Mouse (Mus musculus) adrenal gland, postnatal 10 days (tissue): ENCODE results near the gene Wrap53. TPM values are rescaled to one million over a fixed set of nuclear protein-coding genes. Genes with fewer than 3 reads are reported as not detected.
A peak's percentile ranks its signal among the peaks of the same experiment; 100 is the strongest.
"Not testable (repeated sequence)": the region's sequence is repeated elsewhere in the genome, so short reads cannot be mapped to it uniquely, and the experiment has no call there.

Source experiments
- DNase-seq: peaks from one replicate; pipeline ENCODE4 v3.0.0; 2021; ENCODE audit warnings: mixed read lengths
- total RNA-seq, 2 experiments: library from RNA; stranded (reverse); gene quantifications; 2 replicates each; pipeline ENCODE4 v1.2.3; 2021

The Wrap53 gene
- total RNA-seq, 2 experiments from 2014 or later, result 8.1 to 12.5 TPM

- DNase-seq, result no peak
These were observed 16.7 kb downstream of the Wrap53 start for GRCm38 (mm10) chr11:69563373-69563772.

- no peak for DNase-seq
These were observed 18.9 kb downstream of the Wrap53 start for GRCm38 (mm10) chr11:69560896-69561854.

- DNase-seq, result peak; percentile 31
These were observed 19.9 kb downstream of the Wrap53 start, which contains the start of gene Efnb3 for GRCm38 (mm10) chr11:69559851-69560765. Gene Efnb3, minus strand, starts transcription at chr11:69560205.

- DNase-seq, result no peak
These were observed 20.9 kb downstream of the Wrap53 start for GRCm38 (mm10) chr11:69559183-69559582.

- peak; percentile 19 for DNase-seq
These were observed 21.3 kb downstream of the Wrap53 start for GRCm38 (mm10) chr11:69558756-69559155.

GRCm38 (mm10) chr11:69557381-69557958 lies 22.6 kb downstream of the Wrap53 start:
- DNase-seq, result peak; percentile 18

- DNase-seq, result no peak
These were observed 25.4 kb downstream of the Wrap53 start for GRCm38 (mm10) chr11:69554539-69555140.

GRCm38 (mm10) chr11:69553341-69553721 lies 26.7 kb downstream of the Wrap53 start:
- DNase-seq, result no peak

GRCm38 (mm10) chr11:69552622-69553340 lies 27.3 kb downstream of the Wrap53 start:
- no peak for DNase-seq

- DNase-seq, result no peak
These were observed 28.7 kb downstream of the Wrap53 start for GRCm38 (mm10) chr11:69551310-69551709.

GRCm38 (mm10) chr11:69549060-69549656 lies 30.9 kb downstream of the Wrap53 start, which contains the start of gene Dnah2:
Gene Dnah2, minus strand, starts transcription at chr11:69549110.
- DNase-seq, result no peak

GRCm38 (mm10) chr11:69547071-69547470 lies 33.0 kb downstream of the Wrap53 start:
- DNase-seq, result peak; percentile 65

- DNase-seq, result peak; percentile 84
These were observed 33.5 kb downstream of the Wrap53 start for GRCm38 (mm10) chr11:69546423-69547053.

- peak; percentile 12 for DNase-seq
These were observed 34.1 kb downstream of the Wrap53 start for GRCm38 (mm10) chr11:69545957-69546356.

- no peak for DNase-seq
These were observed 36.5 kb downstream of the Wrap53 start for GRCm38 (mm10) chr11:69543598-69543997.

- DNase-seq, result not testable (repeated sequence)
These were observed 38.3 kb downstream of the Wrap53 start for GRCm38 (mm10) chr11:69541741-69542140.

- no peak for DNase-seq
These were observed 39.4 kb downstream of the Wrap53 start for GRCm38 (mm10) chr11:69540700-69541099.

- DNase-seq, result no peak
These were observed 45.1 kb downstream of the Wrap53 start for GRCm38 (mm10) chr11:69534990-69535389.

- DNase-seq, result no peak
These were observed 47.4 kb downstream of the Wrap53 start for GRCm38 (mm10) chr11:69532480-69533150.
